Mouse (Mus musculus) limb, embryonic 13.5 days (tissue): ENCODE data around the gene Itga11. TPM values are rescaled to one million over a fixed set of nuclear protein-coding genes. Genes with fewer than 3 reads are reported as not detected.
"Not testable (repeated sequence)": the region's sequence is repeated elsewhere in the genome, so short reads cannot be mapped to it uniquely, and the experiment has no call there.

Experiments
- ATAC-seq: fragments of 200-750 bp; cut with Nextera tagmentation; 2 replicates; pipeline ENCODE4 v1.8.0; 2017; ENCODE audit warnings: low read depth, moderate number of reproducible peaks, moderate TSS enrichment; ENCODE audit not compliant: low FRiP score
- H3K27ac ChIP-seq: fragments of 300-500 bp; sonication (generic); 2 replicates; pipeline ENCODE4 v1.5.1; 2015; ENCODE audit warnings: inconsistent platforms, mild to moderate bottlenecking, moderate library complexity
- H3K27me3 ChIP-seq: fragments of 300-500 bp; sonication (generic); 2 replicates; pipeline ENCODE4 v1.6.1; 2015; ENCODE audit warnings: mild to moderate bottlenecking, inconsistent platforms
- H3K36me3 ChIP-seq: fragments of 300-500 bp; sonication (generic); 2 replicates; pipeline ENCODE4 v1.6.1; 2015; ENCODE audit warnings: inconsistent platforms, mild to moderate bottlenecking, moderate library complexity
- H3K4me1 ChIP-seq: fragments of 300-500 bp; sonication (generic); 2 replicates; pipeline ENCODE4 v1.6.1; 2015; ENCODE audit warnings: inconsistent platforms
- H3K4me2 ChIP-seq: fragments of 300-500 bp; sonication (generic); replicated peaks from 2 replicates; pipeline ENCODE4 v1.6.1; 2015; ENCODE audit warnings: inconsistent platforms, mild to moderate bottlenecking, moderate library complexity
- H3K4me3 ChIP-seq: fragments of 300-500 bp; sonication (generic); 2 replicates; pipeline ENCODE4 v1.5.1; 2015; ENCODE audit warnings: moderate library complexity, mild to moderate bottlenecking, inconsistent platforms
- H3K9ac ChIP-seq: fragments of 300-500 bp; sonication (generic); 2 replicates; pipeline ENCODE4 v1.6.1; 2015; ENCODE audit warnings: mild to moderate bottlenecking, inconsistent platforms
- H3K9me3 ChIP-seq: fragments of 300-500 bp; sonication (generic); 2 replicates; pipeline ENCODE4 v1.6.1; 2016; ENCODE audit warnings: inconsistent platforms
- WGBS: fragments of 180-500 bp; shearing (Covaris S2); methylation state at CpG from one replicate; pipeline ENCODE4 v1.1.7; 2015; 5-methylcytosine and 5-hydroxymethylcytosine counted together
- polyA plus RNA-seq: library from polyadenylated mRNA; unstranded; fragments of >200 nt; fragmentation: Nextera tagmentation; extraction: Ambion mirVana; gene quantifications from 2 replicates; pipeline ENCODE4 v1.2.1, GENCODE M21; 2015

The Itga11 gene
- polyA plus RNA-seq, 1 experiment from 2014 or later: 8.2 TPM

DNA sequence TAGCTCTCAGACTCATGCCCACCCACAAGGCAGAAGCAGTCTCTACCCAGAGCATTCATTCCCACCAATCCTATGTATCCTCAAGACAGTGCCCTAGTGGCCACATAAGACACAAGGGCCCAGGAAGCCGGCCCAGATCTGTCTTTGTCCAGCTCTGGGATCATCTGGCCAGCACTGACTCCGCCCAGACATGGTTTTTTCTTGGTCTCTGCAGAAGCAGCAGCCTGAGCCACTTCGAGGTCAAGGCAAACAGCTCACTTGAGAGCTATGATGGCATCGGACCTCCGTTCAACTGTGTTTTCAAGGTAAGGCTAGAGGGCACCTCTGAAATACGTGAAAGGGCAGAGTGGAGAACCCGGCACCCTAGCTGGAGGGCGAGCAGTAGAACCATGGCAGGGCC lies 95.1 kb downstream of the Itga11 start:
- no peak overlapping the region for H3K27ac ChIP-seq
- no peaks in the 10 kb centered on the region for H3K27me3 ChIP-seq
- WGBS: 84% methylated on average over 8 of the region's 8 CpGs

DNA sequence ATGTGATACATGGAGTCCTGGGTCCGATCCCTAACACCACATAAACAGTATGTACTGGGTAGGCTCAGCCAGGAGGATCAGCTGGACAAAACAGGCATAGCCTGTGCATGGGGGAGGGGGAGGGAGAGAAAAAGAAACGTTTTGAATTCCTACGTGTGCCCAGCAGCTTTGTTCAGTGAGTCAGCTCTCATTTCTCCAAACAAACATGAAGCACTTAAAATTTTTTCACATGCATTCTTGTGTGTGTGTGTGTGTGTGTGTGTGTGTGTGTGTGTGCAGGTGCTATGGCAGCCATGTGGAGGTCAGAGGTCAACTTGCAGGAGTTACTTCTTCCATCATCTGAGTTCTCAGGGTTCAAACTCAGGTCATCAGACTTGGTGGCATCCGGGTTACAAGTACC lies 97.8 kb downstream of the Itga11 start:
- no peak overlapping the region for H3K27ac ChIP-seq
- no peak overlapping the region for H3K4me2 ChIP-seq
- H3K4me3 ChIP-seq: no peak overlapping the region
- peaks cover 13% of the 10 kb centered on the region for H3K36me3 ChIP-seq
- H3K4me1 ChIP-seq: peaks cover 8% of the 10 kb centered on the region; the same call in 1 of the 2 replicates
- H3K27me3 ChIP-seq: no peaks in the 10 kb centered on the region
- no peak overlapping the region for H3K9ac ChIP-seq
- WGBS: 41% methylated on average over 4 of the region's 4 CpGs
- no peak for ATAC-seq
- no peaks in the 10 kb centered on the region for H3K9me3 ChIP-seq

More for the DNA sequence above, 95.1 kb downstream of the Itga11 start:
- Histone ChIP-seq H3K4me2 (no peak overlapping the region), H3K36me3 (peaks cover 27% of the 10 kb centered on the region), H3K4me3 (no peak overlapping the region), H3K9ac (no peak overlapping the region), H3K4me1 (peaks cover 4% of the 10 kb centered on the region; the same call in 1 of the 2 replicates), H3K9me3 (no peaks in the 10 kb centered on the region)
- no peak for ATAC-seq

- H3K4me1 ChIP-seq: peaks cover 8% of the 10 kb centered on the region; the same call in 1 of the 2 replicates
- H3K27ac ChIP-seq: peak overlapping the region; percentile 22; the same call in 1 of the 2 replicates
- peaks cover 10% of the 10 kb centered on the region; the same call in 1 of the 2 replicates for H3K36me3 ChIP-seq
- WGBS: 2% methylated on average over 5 of the region's 5 CpGs
- no peaks in the 10 kb centered on the region for H3K27me3 ChIP-seq
- no peak overlapping the region for H3K9ac ChIP-seq
- no peak overlapping the region for H3K4me3 ChIP-seq
- H3K4me2 ChIP-seq: no peak overlapping the region
- no peaks in the 10 kb centered on the region for H3K9me3 ChIP-seq
- ATAC-seq: peak; percentile 46; the same call in 1 of the 2 replicates
Observed at GRCm38 (mm10) chr9:62777461-62777860, 99.8 kb downstream of the Itga11 start.

DNA sequence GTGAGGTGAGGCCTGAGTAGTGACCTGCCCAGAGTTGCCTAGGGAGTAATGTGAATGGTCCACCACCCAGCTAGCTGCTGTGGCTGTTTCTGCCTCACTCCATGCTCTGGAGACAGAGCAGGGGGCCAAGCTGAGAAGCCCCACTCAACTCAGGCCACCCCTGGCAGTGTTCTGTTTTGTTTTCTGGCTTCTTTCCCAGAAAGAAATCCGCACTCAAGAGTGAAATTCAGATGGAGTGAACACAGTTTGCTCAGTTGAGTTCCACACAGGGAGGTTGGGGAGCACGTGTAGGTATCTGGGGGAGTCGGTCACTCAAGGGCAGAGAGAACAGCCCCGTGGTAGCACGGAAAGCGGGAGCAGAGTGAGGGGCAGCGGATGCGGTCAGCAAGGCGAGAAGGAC lies 101.1 kb downstream of the Itga11 start:
- WGBS: 80% methylated on average over 9 of the region's 9 CpGs
- Histone ChIP-seq H3K4me3 (no peak overlapping the region), H3K4me1 (peaks cover 16% of the 10 kb centered on the region), H3K27ac (peak overlapping the region; percentile 11; the same call in 1 of the 2 replicates), H3K27me3 (no peaks in the 10 kb centered on the region), H3K9ac (no peak overlapping the region), H3K9me3 (no peaks in the 10 kb centered on the region), H3K4me2 (no peak overlapping the region), H3K36me3 (peaks cover 10% of the 10 kb centered on the region; the same call in 1 of the 2 replicates)
- 0 out of 2 replicates have a peak, but pooled peaks have one; percentile 18 for ATAC-seq

DNA sequence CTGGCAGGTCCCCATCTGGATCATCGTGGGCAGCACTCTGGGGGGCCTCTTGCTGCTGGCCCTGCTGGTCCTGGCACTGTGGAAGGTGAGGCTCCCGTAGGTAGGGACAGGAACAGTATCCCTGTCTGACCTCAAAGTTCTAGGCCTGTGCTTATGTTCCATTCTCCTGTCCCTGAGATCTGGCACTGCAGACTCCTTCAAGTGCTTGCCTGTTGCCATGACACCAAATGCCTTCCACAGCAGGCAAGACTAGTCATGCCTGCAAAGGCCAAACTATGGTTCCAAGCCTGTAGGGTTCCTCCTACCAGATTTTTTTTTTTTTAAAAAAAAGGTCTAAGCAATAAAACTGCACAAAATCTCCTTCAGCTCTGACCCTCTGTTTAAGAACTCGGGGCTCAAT lies 104.3 kb downstream of the Itga11 start:
- WGBS: 62% methylated on average over 3 of the region's 3 CpGs
- peaks cover 16% of the 10 kb centered on the region for H3K4me1 ChIP-seq
- H3K9me3 ChIP-seq: no peaks in the 10 kb centered on the region
- no peak overlapping the region for H3K4me2 ChIP-seq
- no peak for ATAC-seq
- H3K36me3 ChIP-seq: peaks cover 5% of the 10 kb centered on the region; the same call in 1 of the 2 replicates
- H3K27me3 ChIP-seq: no peaks in the 10 kb centered on the region
- H3K27ac ChIP-seq: no peak overlapping the region
- no peak overlapping the region for H3K4me3 ChIP-seq
- no peak overlapping the region for H3K9ac ChIP-seq

GRCm38 (mm10) chr9:62782976-62783781 lies 105.6 kb downstream of the Itga11 start:
- no peak overlapping the region for H3K9ac ChIP-seq
- no peaks in the 10 kb centered on the region for H3K9me3 ChIP-seq
- peaks cover 12% of the 10 kb centered on the region for H3K4me1 ChIP-seq
- ATAC-seq: no peak
- H3K27ac ChIP-seq: 0 out of 2 replicates have a peak overlapping the region, but pooled peaks have one; percentile 6
- H3K4me2 ChIP-seq: no peak overlapping the region
- peaks cover 5% of the 10 kb centered on the region; the same call in 1 of the 2 replicates for H3K36me3 ChIP-seq
- WGBS: 39% methylated on average over 14 of the region's 16 CpGs
- no peaks in the 10 kb centered on the region for H3K27me3 ChIP-seq
- H3K4me3 ChIP-seq: no peak overlapping the region

GRCm38 (mm10) chr9:62784233-62784632 lies 106.6 kb downstream of the Itga11 start:
- no peak for ATAC-seq
- Histone ChIP-seq H3K4me2 (no peak overlapping the region), H3K36me3 (peaks cover 5% of the 10 kb centered on the region; the same call in 1 of the 2 replicates), H3K9ac (no peak overlapping the region), H3K4me3 (no peak overlapping the region), H3K4me1 (peaks cover 8% of the 10 kb centered on the region), H3K27ac (no peak overlapping the region), H3K9me3 (no peaks in the 10 kb centered on the region), H3K27me3 (no peaks in the 10 kb centered on the region)
- 87% methylated on average over 2 of the region's 2 CpGs for WGBS

GRCm38 (mm10) chr9:62786721-62787120 lies 109.1 kb downstream of the Itga11 start:
- 70% methylated on average over 5 of the region's 5 CpGs for WGBS
- no peaks in the 10 kb centered on the region for H3K27me3 ChIP-seq
- no peaks in the 10 kb centered on the region for H3K9me3 ChIP-seq
- no peak overlapping the region for H3K4me3 ChIP-seq
- H3K9ac ChIP-seq: no peak overlapping the region
- H3K4me1 ChIP-seq: peaks cover 8% of the 10 kb centered on the region
- H3K36me3 ChIP-seq: peaks cover 11% of the 10 kb centered on the region; the same call in 1 of the 2 replicates
- no peak overlapping the region for H3K4me2 ChIP-seq
- no peak overlapping the region for H3K27ac ChIP-seq
- ATAC-seq: no peak

GRCm38 (mm10) chr9:62789856-62790255 lies 112.2 kb downstream of the Itga11 start:
- Histone ChIP-seq H3K27me3 (no peaks in the 10 kb centered on the region), H3K4me1 (0 out of 2 replicates have a peak, but pooled peaks cover 3% of the 10 kb centered on the region), H3K9me3 (no peaks in the 10 kb centered on the region), H3K36me3 (peaks cover 18% of the 10 kb centered on the region), H3K27ac (no peak overlapping the region), H3K9ac (no peak overlapping the region), H3K4me3 (no peak overlapping the region), H3K4me2 (no peak overlapping the region)
- no peak for ATAC-seq
- WGBS: 83% methylated on average over 12 of the region's 12 CpGs

GRCm38 (mm10) chr9:62799218-62799617 lies 121.6 kb downstream of the Itga11 start:
- not testable (repeated sequence) for ATAC-seq, H3K27ac ChIP-seq, H3K4me3 ChIP-seq, H3K9ac ChIP-seq, H3K4me2 ChIP-seq, H3K9me3 ChIP-seq, H3K27me3 ChIP-seq, H3K4me1 ChIP-seq
- peaks cover 41% of the 10 kb centered on the region for H3K36me3 ChIP-seq
- 88% methylated on average over 2 of the region's 2 CpGs for WGBS

- Histone ChIP-seq H3K4me1 (peaks cover 30% of the 10 kb centered on the region), H3K4me2 (peak overlapping the region; percentile 92), H3K4me3 (peak overlapping the region; percentile 85), H3K36me3 (no peaks in the 10 kb centered on the region), H3K9ac (peak overlapping the region; percentile 91), H3K9me3 (no peaks in the 10 kb centered on the region), H3K27ac (no peak overlapping the region), H3K27me3 (no peaks in the 10 kb centered on the region)
- 14% methylated on average over 8 of the region's 8 CpGs for WGBS
- ATAC-seq: no peak
Observed at GRCm38 (mm10) chr9:62810095-62810494, 132.5 kb downstream of the Itga11 start.
